Mouse (Mus musculus): ENCODE measurements around the gene Prr14. TPM values are rescaled to one million over a fixed set of nuclear protein-coding genes. Genes with fewer than 3 reads are reported as not detected.
A peak's percentile ranks its signal among the peaks of the same experiment; 100 is the strongest.
"Not testable (repeated sequence)": the region's sequence is repeated elsewhere in the genome, so short reads cannot be mapped to it uniquely, and the experiment has no call there.

Gene Prr14
- total RNA-seq (2015; ENCODE audit: low replicate concordance) (65.2 and 71.7 TPM in 2 replicates), total RNA-seq (2017; ENCODE audit: low replicate concordance) (25.4 and 41.3 TPM in 2 replicates)

GRCm38 (mm10) chr7:127459311-127459710 lies at the start of gene Prr14:
Prr14 (plus strand) TSS chr7:127459611.
- ATAC-seq (replicated peaks; ENCODE audit: low FRiP score, poor library complexity, severe bottlenecking): 0 out of 2 replicates have a peak, but pooled peaks have one; percentile 56

GRCm38 (mm10) chr7:127411418-127411817 lies 48.0 kb upstream of the Prr14 start:
- ATAC-seq (replicated peaks; ENCODE audit: low FRiP score, poor library complexity, severe bottlenecking): no peak

- peak; percentile 91 for ATAC-seq (replicated peaks; ENCODE audit: low FRiP score, poor library complexity, severe bottlenecking)
These were observed 37.8 kb upstream of the Prr14 start, which contains the start of gene Zfp688 for GRCm38 (mm10) chr7:127421388-127422191. Zfp688 (minus strand) TSS chr7:127422068.

- ATAC-seq (replicated peaks; ENCODE audit: low FRiP score, poor library complexity, severe bottlenecking): peak; percentile 75
These were observed 37.2 kb upstream of the Prr14 start for GRCm38 (mm10) chr7:127422247-127422646.

GRCm38 (mm10) chr7:127425291-127425690 lies 34.1 kb upstream of the Prr14 start:
- no peak for ATAC-seq (replicated peaks; ENCODE audit: low FRiP score, poor library complexity, severe bottlenecking)

- no peak for ATAC-seq (replicated peaks; ENCODE audit: low FRiP score, poor library complexity, severe bottlenecking)
These were observed 33.5 kb upstream of the Prr14 start for GRCm38 (mm10) chr7:127425911-127426310.

- ATAC-seq (replicated peaks; ENCODE audit: low FRiP score, poor library complexity, severe bottlenecking): no peak
These were observed 33.1 kb upstream of the Prr14 start for GRCm38 (mm10) chr7:127426354-127426753.

GRCm38 (mm10) chr7:127435206-127435605 lies 24.2 kb upstream of the Prr14 start:
- no peak for ATAC-seq (replicated peaks; ENCODE audit: low FRiP score, poor library complexity, severe bottlenecking)

GRCm38 (mm10) chr7:127437724-127438123 lies 21.7 kb upstream of the Prr14 start:
- no peak; the same call in 1 of the 2 replicates for ATAC-seq (replicated peaks; ENCODE audit: low FRiP score, poor library complexity, severe bottlenecking)

- no peak for ATAC-seq (replicated peaks; ENCODE audit: low FRiP score, poor library complexity, severe bottlenecking)
These were observed 15.4 kb upstream of the Prr14 start for GRCm38 (mm10) chr7:127443976-127444375.

- ATAC-seq (replicated peaks; ENCODE audit: low FRiP score, poor library complexity, severe bottlenecking): peak; percentile 91
These were observed 10.7 kb upstream of the Prr14 start, which contains the start of gene Zfp689 for GRCm38 (mm10) chr7:127448521-127449300. Zfp689 (minus strand) TSS chr7:127449158.

- ATAC-seq (replicated peaks; ENCODE audit: low FRiP score, poor library complexity, severe bottlenecking): no peak
These were observed 9.4 kb upstream of the Prr14 start for GRCm38 (mm10) chr7:127449966-127450365.

GRCm38 (mm10) chr7:127453056-127453455 lies 6.4 kb upstream of the Prr14 start:
- ATAC-seq (replicated peaks; ENCODE audit: low FRiP score, poor library complexity, severe bottlenecking): no peak

GRCm38 (mm10) chr7:127454905-127455304 lies 4.5 kb upstream of the Prr14 start:
- no peak for ATAC-seq (replicated peaks; ENCODE audit: low FRiP score, poor library complexity, severe bottlenecking)

- not testable (repeated sequence) for ATAC-seq (replicated peaks; ENCODE audit: low FRiP score, poor library complexity, severe bottlenecking)
These were observed 864 bp upstream of the Prr14 start for GRCm38 (mm10) chr7:127458371-127459122.

- no peak for ATAC-seq (replicated peaks; ENCODE audit: low FRiP score, poor library complexity, severe bottlenecking)
These were observed 5.8 kb downstream of the Prr14 start for GRCm38 (mm10) chr7:127465191-127465590.

- ATAC-seq (replicated peaks; ENCODE audit: low FRiP score, poor library complexity, severe bottlenecking): 0 out of 2 replicates have a peak, but pooled peaks have one; percentile 51
These were observed 6.3 kb downstream of the Prr14 start for GRCm38 (mm10) chr7:127465670-127466069.

- ATAC-seq (replicated peaks; ENCODE audit: low FRiP score, poor library complexity, severe bottlenecking): no peak
These were observed 7.2 kb downstream of the Prr14 start for GRCm38 (mm10) chr7:127466606-127467005.

- peak; percentile 48 for ATAC-seq (replicated peaks; ENCODE audit: low FRiP score, poor library complexity, severe bottlenecking)
These were observed 10.8 kb downstream of the Prr14 start for GRCm38 (mm10) chr7:127470011-127470715.

Data from erythroblast, adult 5-6 weeks (primary cell).